Mouse (Mus musculus): ENCODE measurements at regions not wholly inside any gene's neighbourhood (a gene's known extent, or its start where the extent isn't known, plus 50 kb on each side); places are given as distances from the start of the nearest gene placed in this dataset.

GRCm38 (mm10) chr10:91991040-91991439 is 731.2 kb downstream of the Nedd1 start:
- TF ChIP-seq POLR2A (IDR thresholded peaks at IDR 0.05; ENCODE audit: extremely low read depth, insufficient read depth, low read length) = no peak
- TF ChIP-seq CTCF (IDR thresholded peaks at IDR 0.05; ENCODE audit: extremely low read depth, insufficient read depth, low read length) = no peak

Data from cortical plate, adult 2 months (tissue).